Mouse (Mus musculus): ENCODE measurements around the gene Atf7ip. TPM values are rescaled to one million over a fixed set of nuclear protein-coding genes. Genes with fewer than 3 reads are reported as not detected.

The Atf7ip gene
- polyA plus RNA-seq, 1 experiment from 2014 or later, result 31.2 TPM

GRCm38 (mm10) chr6:136468401-136468912, 37.5 kb upstream of the Atf7ip start:
- H3K9me3 ChIP-seq (ENCODE audit: control insufficient read depth, low read length), result no peaks in the 10 kb centered on the region
- H3K36me3 ChIP-seq (ENCODE audit: control insufficient read depth, insufficient read depth, low read length), result no peaks in the 10 kb centered on the region
- H3K4me2 ChIP-seq, result peak overlapping the region; percentile 30
- H3K27me3 ChIP-seq (replicated peaks; ENCODE audit: control insufficient read depth, insufficient read depth, low read length), result no peaks in the 10 kb centered on the region
- ATAC-seq (replicated peaks; ENCODE audit: low FRiP score), result peak; percentile 83
- no peak overlapping the region for H3K4me3 ChIP-seq (ENCODE audit: low read depth, low read length)
- 1% methylated on average over 12 of the region's 12 CpGs for WGBS
- peak; percentile 90 for DNase-seq (ENCODE audit: low spot score)
- peak overlapping the region; percentile 31 for H3K9ac ChIP-seq (ENCODE audit: low read depth, low read length)
- peak overlapping the region; percentile 98 for H3K27ac ChIP-seq (ENCODE audit: low read depth, low read length)
- peaks cover 62% of the 10 kb centered on the region for H3K4me1 ChIP-seq (replicated peaks; ENCODE audit: control insufficient read depth, insufficient read depth, low read length)

- no peaks in the 10 kb centered on the region for H3K36me3 ChIP-seq (ENCODE audit: control insufficient read depth, insufficient read depth, low read length)
- peak overlapping the region; percentile 98 for H3K27ac ChIP-seq (ENCODE audit: low read depth, low read length)
- WGBS, result 22% methylated on average over 12 of the region's 12 CpGs
- H3K27me3 ChIP-seq (replicated peaks; ENCODE audit: control insufficient read depth, insufficient read depth, low read length), result no peaks in the 10 kb centered on the region
- DNase-seq (ENCODE audit: low spot score), result no peak
- peak; percentile 1 for ATAC-seq (replicated peaks; ENCODE audit: low FRiP score)
- peak overlapping the region; percentile 30 for H3K4me2 ChIP-seq
- no peaks in the 10 kb centered on the region for H3K9me3 ChIP-seq (ENCODE audit: control insufficient read depth, low read length)
- peaks cover 63% of the 10 kb centered on the region for H3K4me1 ChIP-seq (replicated peaks; ENCODE audit: control insufficient read depth, insufficient read depth, low read length)
- H3K9ac ChIP-seq (ENCODE audit: low read depth, low read length), result peak overlapping the region; percentile 31
- no peak overlapping the region for H3K4me3 ChIP-seq (ENCODE audit: low read depth, low read length)
Observed at GRCm38 (mm10) chr6:136468974-136469792, 36.8 kb upstream of the Atf7ip start.

- 69% methylated on average over 9 of the region's 9 CpGs for WGBS
- H3K4me3 ChIP-seq (ENCODE audit: low read depth, low read length), result no peak overlapping the region
Observed at GRCm38 (mm10) chr6:136469807-136470206, 36.2 kb upstream of the Atf7ip start.

GRCm38 (mm10) chr6:136470321-136471230, 35.4 kb upstream of the Atf7ip start:
- peak; percentile 24 for ATAC-seq (replicated peaks; ENCODE audit: low FRiP score)
- no peak overlapping the region; the same call in 1 of the 2 replicates for H3K4me3 ChIP-seq (ENCODE audit: low read depth, low read length)
- H3K9me3 ChIP-seq (ENCODE audit: control insufficient read depth, low read length), result no peaks in the 10 kb centered on the region
- peaks cover 66% of the 10 kb centered on the region for H3K4me1 ChIP-seq (replicated peaks; ENCODE audit: control insufficient read depth, insufficient read depth, low read length)
- peak overlapping the region; percentile 62 for H3K9ac ChIP-seq (ENCODE audit: low read depth, low read length)
- peak overlapping the region; percentile 98 for H3K27ac ChIP-seq (ENCODE audit: low read depth, low read length)
- no peaks in the 10 kb centered on the region for H3K27me3 ChIP-seq (replicated peaks; ENCODE audit: control insufficient read depth, insufficient read depth, low read length)
- H3K4me2 ChIP-seq, result peak overlapping the region; percentile 57
- peak; percentile 87 for DNase-seq (ENCODE audit: low spot score)
- 6% methylated on average over 31 of the region's 31 CpGs for WGBS
- no peaks in the 10 kb centered on the region for H3K36me3 ChIP-seq (ENCODE audit: control insufficient read depth, insufficient read depth, low read length)

More at GRCm38 (mm10) chr6:136469807-136470206, 36.2 kb upstream of the Atf7ip start:
- Histone ChIP-seq H3K36me3 (ENCODE audit: control insufficient read depth, insufficient read depth, low read length) (no peaks in the 10 kb centered on the region), H3K9ac (ENCODE audit: low read depth, low read length) (peak overlapping the region; percentile 62; the same call in 1 of the 2 replicates), H3K9me3 (ENCODE audit: control insufficient read depth, low read length) (no peaks in the 10 kb centered on the region), H3K27ac (ENCODE audit: low read depth, low read length) (peak overlapping the region; percentile 98), H3K27me3 (replicated peaks; ENCODE audit: control insufficient read depth, insufficient read depth, low read length) (no peaks in the 10 kb centered on the region), H3K4me1 (replicated peaks; ENCODE audit: control insufficient read depth, insufficient read depth, low read length) (peaks cover 64% of the 10 kb centered on the region), H3K4me2 (0 out of 2 replicates have a peak overlapping the region, but pooled peaks have one; percentile 57)
- no peak for ATAC-seq (replicated peaks; ENCODE audit: low FRiP score)
- DNase-seq (ENCODE audit: low spot score), result no peak

GRCm38 (mm10) chr6:136471601-136472000, 34.4 kb upstream of the Atf7ip start:
- ATAC-seq (replicated peaks; ENCODE audit: low FRiP score), result no peak
- Histone ChIP-seq H3K9ac (ENCODE audit: low read depth, low read length) (0 out of 2 replicates have a peak overlapping the region, but pooled peaks have one; percentile 25), H3K4me2 (peak overlapping the region; percentile 57), H3K4me1 (replicated peaks; ENCODE audit: control insufficient read depth, insufficient read depth, low read length) (peaks cover 61% of the 10 kb centered on the region), H3K9me3 (ENCODE audit: control insufficient read depth, low read length) (no peaks in the 10 kb centered on the region), H3K27me3 (replicated peaks; ENCODE audit: control insufficient read depth, insufficient read depth, low read length) (no peaks in the 10 kb centered on the region), H3K4me3 (ENCODE audit: low read depth, low read length) (no peak overlapping the region), H3K36me3 (ENCODE audit: control insufficient read depth, insufficient read depth, low read length) (no peaks in the 10 kb centered on the region), H3K27ac (ENCODE audit: low read depth, low read length) (peak overlapping the region; percentile 98)
- 31% methylated on average over 5 of the region's 5 CpGs for WGBS
- DNase-seq (ENCODE audit: low spot score), result no peak

- DNase-seq (ENCODE audit: low spot score), result no peak
- peak overlapping the region; percentile 53 for H3K9ac ChIP-seq (ENCODE audit: low read depth, low read length)
- H3K36me3 ChIP-seq (ENCODE audit: control insufficient read depth, insufficient read depth, low read length), result no peaks in the 10 kb centered on the region
- H3K4me3 ChIP-seq (ENCODE audit: low read depth, low read length), result no peak overlapping the region
- ATAC-seq (replicated peaks; ENCODE audit: low FRiP score), result no peak
- H3K27me3 ChIP-seq (replicated peaks; ENCODE audit: control insufficient read depth, insufficient read depth, low read length), result no peaks in the 10 kb centered on the region
- WGBS, result 43% methylated on average over 6 of the region's 6 CpGs
- peaks cover 58% of the 10 kb centered on the region for H3K4me1 ChIP-seq (replicated peaks; ENCODE audit: control insufficient read depth, insufficient read depth, low read length)
- no peaks in the 10 kb centered on the region for H3K9me3 ChIP-seq (ENCODE audit: control insufficient read depth, low read length)
- H3K4me2 ChIP-seq, result peak overlapping the region; percentile 55
- peak overlapping the region; percentile 84 for H3K27ac ChIP-seq (ENCODE audit: low read depth, low read length)
Observed at GRCm38 (mm10) chr6:136472779-136473178, 33.2 kb upstream of the Atf7ip start.

GRCm38 (mm10) chr6:136473472-136474129, 32.4 kb upstream of the Atf7ip start:
- H3K27ac ChIP-seq (ENCODE audit: low read depth, low read length), result peak overlapping the region; percentile 84
- H3K4me3 ChIP-seq (ENCODE audit: low read depth, low read length), result no peak overlapping the region
- 31% methylated on average over 11 of the region's 11 CpGs for WGBS
- H3K4me2 ChIP-seq, result peak overlapping the region; percentile 55
- DNase-seq (ENCODE audit: low spot score) (peak; percentile 45), ATAC-seq (replicated peaks; ENCODE audit: low FRiP score) (peak; percentile 56)
- no peaks in the 10 kb centered on the region for H3K36me3 ChIP-seq (ENCODE audit: control insufficient read depth, insufficient read depth, low read length)
- H3K4me1 ChIP-seq (replicated peaks; ENCODE audit: control insufficient read depth, insufficient read depth, low read length), result peaks cover 54% of the 10 kb centered on the region
- H3K9ac ChIP-seq (ENCODE audit: low read depth, low read length), result peak overlapping the region; percentile 53
- no peaks in the 10 kb centered on the region for H3K9me3 ChIP-seq (ENCODE audit: control insufficient read depth, low read length)
- H3K27me3 ChIP-seq (replicated peaks; ENCODE audit: control insufficient read depth, insufficient read depth, low read length), result no peaks in the 10 kb centered on the region
